Comparison of ENCODE assay signal across 8 mouse cellular contexts in the genomic region with DNA sequence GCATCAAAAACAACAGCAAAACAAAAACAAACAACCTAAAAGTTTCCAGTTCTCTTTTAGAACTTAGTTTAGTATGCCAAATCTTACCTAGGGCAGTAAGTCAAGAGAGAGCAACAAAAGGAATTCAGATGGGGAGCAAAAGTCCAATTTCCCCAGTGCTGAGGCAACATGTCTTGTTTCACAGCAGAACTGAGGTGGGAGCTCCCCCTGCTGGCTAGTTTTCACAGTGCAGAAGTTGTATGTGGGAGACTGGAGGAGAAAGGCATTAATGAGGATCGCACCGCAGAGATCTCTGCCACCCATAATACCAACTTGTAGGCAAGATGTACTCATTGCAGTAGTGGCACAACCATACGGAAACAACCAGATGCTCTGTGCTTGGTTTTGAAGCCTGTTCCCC. TPM values are rescaled to one million over a fixed set of nuclear protein-coding genes. Genes with fewer than 3 reads are reported as not detected.
DNase-seq lines count a peak whose midpoint lies in the region; ATAC-seq lines count a peak whose summit lies in the region.

No protein-coding gene starts in this region.

- peaks cover 25% of the 10 kb centered on the region for H3K36me3 ChIP-seq in heart, embryonic 12.5 days

- peak; percentile 94 for DNase-seq in heart, adult 11 months
- peak; percentile 64 for DNase-seq in adrenal gland, adult 8-10 months
- peak; percentile 76 for DNase-seq in embryo, embryonic 11.5 days (ENCODE audit: low read depth, low spot score)
- peak; percentile 90 to 95 for DNase-seq in heart, postnatal 10 days
- DNase-seq in layer of hippocampus, postnatal 36 days, result peak; percentile 77 to 87
- peak; percentile 88 for DNase-seq in mesoderm, embryonic 11.5 days (ENCODE audit: low read depth, low spot score)
- DNase-seq in spleen, postnatal 4 days (ENCODE audit: low spot score in 2 of 2), result peak; percentile 82 to 94

- no peaks in the 10 kb centered on the region for H3K4me1 ChIP-seq in heart, embryonic 12.5 days (replicated peaks)

- no peak for ATAC-seq in heart, embryonic 12.5 days (ENCODE audit: insufficient number of reproducible peaks, low FRiP score)

- H3K4me3 ChIP-seq in heart, embryonic 12.5 days, result no peak overlapping the region

- no peak overlapping the region for H3K4me2 ChIP-seq in heart, embryonic 12.5 days

- intact Hi-C loops in heart, postnatal 10 days (cut with DNase I), result loop anchor here (1.0 to 10.0 kb wide), 3 partner anchors 102 to 374 kb away; partner anchors contain the start of gene Gm9964

- H3K9me3 ChIP-seq in heart, embryonic 12.5 days (replicated peaks), result no peaks in the 10 kb centered on the region

- WGBS in heart, embryonic 12.5 days, result 59% methylated on average over 3 of the region's 3 CpGs

- H3K9ac ChIP-seq in heart, embryonic 12.5 days, result no peak overlapping the region

- no peaks in the 10 kb centered on the region for H3K27me3 ChIP-seq in heart, embryonic 12.5 days (replicated peaks)

- no peak overlapping the region for H3K27ac ChIP-seq in heart, embryonic 12.5 days (ENCODE audit: poor library complexity, severe bottlenecking)

RNA-seq across cellular contexts. Expression of gene Nf1, which starts 58.8 kb away (rescaled TPM):
- polyA plus RNA-seq in heart, embryonic 12.5 days (2016; fragmentation: Nextera tagmentation; extraction: Ambion mirVana), result 5.6 and 6.6 TPM in 2 replicates
- 10 to 100 TPM; 62.4 to 91.7 (median 77.9) TPM for total RNA-seq in adrenal gland, adult 8-10 months (2022)
- total RNA-seq in heart, postnatal 10 days (2021), result 10 to 100 TPM; 37.5 to 38.6 TPM
- 100 to 1,000 TPM; 116 to 123 TPM for total RNA-seq in layer of hippocampus, postnatal 36 days (2021)
